Mouse (Mus musculus) kidney, postnatal 0 days (tissue): Measurements from ENCODE around the gene Col4a2. TPM values are rescaled to one million over a fixed set of nuclear protein-coding genes. Genes with fewer than 3 reads are reported as not detected.

ENCODE experiments used
- ATAC-seq: fragments of 200-750 bp; cut with Nextera tagmentation; replicated peaks from 2 replicates; pipeline ENCODE4 v1.8.0; 2017; ENCODE audit warnings: low read depth, moderate number of reproducible peaks, moderate TSS enrichment, moderate library complexity; ENCODE audit not compliant: low FRiP score
- DNase-seq: peaks from one replicate; pipeline ENCODE4 v3.0.0-alpha.2; 2016; ENCODE audit warnings: low spot score
- H3K27ac ChIP-seq: fragments of 300-500 bp; sonication (generic); 2 replicates; pipeline ENCODE4 v1.5.1; 2014; ENCODE audit warnings: mild to moderate bottlenecking
- H3K27me3 ChIP-seq: fragments of 300-500 bp; sonication (generic); 2 replicates; pipeline ENCODE4 v1.6.1; 2014; ENCODE audit warnings: low read length, mixed read lengths; ENCODE audit not compliant: insufficient read depth
- H3K36me3 ChIP-seq: fragments of 300-500 bp; sonication (generic); 2 replicates; pipeline ENCODE4 v1.6.1; 2014; ENCODE audit warnings: low read length, mixed read lengths; ENCODE audit not compliant: insufficient read depth
- H3K4me1 ChIP-seq: fragments of 300-500 bp; sonication (generic); replicated peaks from 2 replicates; pipeline ENCODE4 v1.6.1; 2014; ENCODE audit warnings: antibody characterized with exemption, low read length, mixed read lengths; ENCODE audit not compliant: insufficient read depth
- H3K4me2 ChIP-seq: fragments of 300-500 bp; sonication (generic); 2 replicates; pipeline ENCODE4 v1.6.1; 2014; ENCODE audit warnings: mild to moderate bottlenecking, low read length, moderate library complexity, mixed read lengths
- H3K4me3 ChIP-seq: fragments of 300-500 bp; sonication (generic); replicated peaks from 2 replicates; pipeline ENCODE4 v1.5.1; 2014; ENCODE audit warnings: low read depth, low read length
- H3K9ac ChIP-seq: fragments of 300-500 bp; sonication (generic); 2 replicates; pipeline ENCODE4 v1.6.1; 2014; ENCODE audit warnings: low read depth, low read length
- H3K9me3 ChIP-seq: fragments of 300-500 bp; sonication (generic); replicated peaks from 2 replicates; pipeline ENCODE4 v1.6.1; 2016; ENCODE audit warnings: low read length, inconsistent platforms, mixed read lengths
- CTCF ChIP-seq: IDR thresholded peaks from 2 replicates; pipeline ENCODE4 v1.5.1; 2016; ENCODE audit warnings: antibody characterized with exemption, low read depth, mild to moderate bottlenecking, moderate library complexity
- WGBS: fragments of 180-500 bp; shearing (Covaris S2); extraction: QIAGEN DNeasy Blood & Tissue Kit; methylation state at CpG from one replicate; pipeline ENCODE4 v1.1.7; 2014; 5-methylcytosine and 5-hydroxymethylcytosine counted together
- polyA plus RNA-seq: library from polyadenylated mRNA; unstranded; fragments of >200 nt; fragmentation: Nextera tagmentation; extraction: Ambion mirVana; gene quantifications from 2 replicates; pipeline ENCODE4 v1.2.1, GENCODE M21; 2015

Gene Col4a2
- polyA plus RNA-seq, 1 experiment from 2014 or later = 140 TPM

DNA sequence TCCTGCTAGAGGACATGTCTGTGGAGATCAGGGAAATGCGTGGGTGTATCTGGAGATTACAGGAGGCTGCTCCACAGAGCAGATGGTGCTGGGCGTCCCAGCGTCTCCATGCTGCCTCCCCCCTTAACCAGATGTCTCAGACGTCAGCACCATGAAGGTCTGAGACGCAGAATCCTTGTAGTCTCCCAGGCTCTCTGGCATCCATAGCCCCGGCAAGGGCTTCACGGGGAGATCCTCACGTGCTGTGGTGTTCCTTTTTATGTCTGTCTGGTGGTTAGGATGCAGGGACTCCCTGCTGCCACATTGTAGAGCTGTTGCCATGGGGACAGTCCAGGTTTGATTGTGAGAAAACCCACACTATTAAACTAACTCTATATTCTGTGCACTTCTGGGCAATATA is 101.7 kb downstream of the Col4a2 start:
- TF ChIP-seq CTCF = no peak
- whole genome bisulfite sequencing = 50% methylated on average over 8 of the region's 8 CpGs
- H3K27me3 ChIP-seq = no peaks in the 10 kb centered on the region
- no peaks in the 10 kb centered on the region for H3K9me3 ChIP-seq
- H3K27ac ChIP-seq = no peak overlapping the region
- ATAC-seq = 0 out of 2 replicates have a peak, but pooled peaks have one; percentile 5
- H3K9ac ChIP-seq = no peak overlapping the region
- H3K36me3 ChIP-seq = peaks cover 48% of the 10 kb centered on the region
- H3K4me3 ChIP-seq = no peak overlapping the region
- no peaks in the 10 kb centered on the region for H3K4me1 ChIP-seq
- no peak for DNase-seq
- no peak overlapping the region for H3K4me2 ChIP-seq

DNA sequence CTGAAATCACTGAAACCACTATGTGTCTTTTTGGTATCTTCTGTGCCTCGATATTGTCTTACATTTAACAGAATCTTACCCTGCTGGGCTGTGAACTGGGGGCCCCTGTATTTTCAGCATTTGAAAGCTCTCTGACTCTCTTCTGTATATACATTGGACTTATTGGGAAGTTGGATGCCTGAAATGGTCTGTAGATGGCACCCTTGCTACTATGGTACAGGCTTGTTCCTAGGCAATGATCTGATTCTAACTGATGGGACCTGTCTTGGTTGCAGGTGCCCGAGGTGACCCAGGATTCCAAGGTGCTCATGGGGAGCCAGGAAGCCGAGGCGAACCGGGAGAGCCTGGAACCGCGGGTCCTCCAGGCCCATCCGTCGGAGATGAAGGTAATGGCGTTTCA is 102.5 kb downstream of the Col4a2 start:
- Histone ChIP-seq H3K27ac (no peak overlapping the region), H3K4me1 (no peaks in the 10 kb centered on the region), H3K4me3 (no peak overlapping the region), H3K9me3 (no peaks in the 10 kb centered on the region), H3K9ac (no peak overlapping the region), H3K4me2 (no peak overlapping the region), H3K27me3 (no peaks in the 10 kb centered on the region), H3K36me3 (peaks cover 41% of the 10 kb centered on the region)
- DNase-seq (no peak), ATAC-seq (no peak)
- 90% methylated on average over 10 of the region's 10 CpGs for WGBS
- TF ChIP-seq CTCF = peak; percentile 48; the same call in 1 of the 2 replicates

DNA sequence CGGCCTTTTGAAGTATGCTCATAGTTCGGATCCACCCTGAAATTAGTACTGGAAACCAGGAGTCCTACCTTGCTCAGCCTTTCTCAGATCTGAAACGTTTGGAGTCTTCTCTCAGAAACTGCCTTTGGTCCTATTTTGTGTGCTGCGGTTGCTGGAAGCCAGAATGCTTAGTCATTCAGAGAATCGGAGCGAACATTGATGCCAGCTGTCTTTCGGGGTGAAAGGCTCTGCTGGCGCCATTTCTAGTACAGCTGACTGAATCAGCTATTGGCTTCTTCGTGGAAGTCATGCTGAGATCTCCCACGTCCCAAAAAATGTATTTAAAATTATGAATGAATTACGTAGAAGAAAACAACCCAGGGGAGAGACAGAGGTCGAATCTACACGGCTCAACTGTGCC is 105.2 kb downstream of the Col4a2 start:
- Histone ChIP-seq H3K9ac (no peak overlapping the region), H3K36me3 (peaks cover 46% of the 10 kb centered on the region), H3K27ac (no peak overlapping the region), H3K9me3 (no peaks in the 10 kb centered on the region), H3K4me2 (no peak overlapping the region), H3K4me1 (no peaks in the 10 kb centered on the region), H3K4me3 (no peak overlapping the region), H3K27me3 (no peaks in the 10 kb centered on the region)
- no peak for TF ChIP-seq CTCF
- WGBS = 80% methylated on average over 13 of the region's 13 CpGs
- no peak for ATAC-seq
- no peak for DNase-seq

DNA sequence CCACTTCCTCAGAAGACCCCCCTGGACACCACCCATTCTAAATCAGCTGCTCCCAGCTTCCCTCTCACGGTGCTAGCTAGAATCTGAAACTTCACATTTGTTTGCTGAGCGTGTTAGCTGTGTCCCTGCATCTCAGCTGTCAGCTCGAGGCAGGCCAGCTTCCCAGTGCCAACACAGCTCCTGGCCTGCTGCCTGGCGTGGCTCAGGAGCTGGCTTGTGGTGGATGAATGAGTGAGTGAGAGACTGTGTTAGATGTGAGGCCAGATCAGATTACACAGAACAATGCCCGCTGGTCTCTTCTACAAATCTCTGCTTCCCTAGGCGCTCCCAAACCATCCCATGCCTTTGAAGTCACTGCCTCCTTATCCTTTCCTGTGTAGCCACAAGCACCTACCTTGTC is 106.6 kb downstream of the Col4a2 start:
- Histone ChIP-seq H3K4me2 (no peak overlapping the region), H3K27me3 (no peaks in the 10 kb centered on the region), H3K4me3 (no peak overlapping the region), H3K4me1 (no peaks in the 10 kb centered on the region), H3K9me3 (no peaks in the 10 kb centered on the region), H3K9ac (no peak overlapping the region), H3K27ac (no peak overlapping the region), H3K36me3 (peaks cover 55% of the 10 kb centered on the region)
- 0 out of 2 replicates have a peak, but pooled peaks have one; percentile 11 for ATAC-seq
- DNase-seq = no peak
- no peak for TF ChIP-seq CTCF
- 42% methylated on average over 6 of the region's 6 CpGs for WGBS

DNA sequence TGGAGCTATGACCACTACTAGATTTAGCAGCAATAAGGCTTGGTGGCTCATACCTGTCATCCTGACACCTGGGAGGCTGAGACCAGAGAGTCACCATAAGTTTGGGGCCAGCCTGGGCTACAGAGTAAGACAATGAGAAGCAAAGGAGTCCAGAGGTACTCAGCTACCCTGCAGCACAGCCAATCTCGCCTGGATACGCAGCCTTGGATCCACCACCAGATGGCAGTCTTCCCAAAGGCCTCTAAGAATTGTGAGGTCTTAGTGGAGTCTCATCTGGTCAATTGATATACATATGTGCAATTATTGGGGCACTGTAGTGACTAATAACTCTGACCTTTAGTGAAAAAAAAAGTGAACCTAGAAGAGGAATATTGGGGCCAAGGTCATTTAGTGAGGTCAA is 107.0 kb downstream of the Col4a2 start:
- WGBS = 19% methylated on average over 2 of the region's 2 CpGs
- Histone ChIP-seq H3K9me3 (no peaks in the 10 kb centered on the region), H3K4me2 (no peak overlapping the region), H3K27me3 (no peaks in the 10 kb centered on the region), H3K9ac (no peak overlapping the region), H3K36me3 (peaks cover 58% of the 10 kb centered on the region), H3K4me3 (no peak overlapping the region), H3K4me1 (no peaks in the 10 kb centered on the region), H3K27ac (no peak overlapping the region)
- TF ChIP-seq CTCF = peak; percentile 85
- DNase-seq (peak; percentile 76), ATAC-seq (peak; percentile 15; the same call in 1 of the 2 replicates)

DNA sequence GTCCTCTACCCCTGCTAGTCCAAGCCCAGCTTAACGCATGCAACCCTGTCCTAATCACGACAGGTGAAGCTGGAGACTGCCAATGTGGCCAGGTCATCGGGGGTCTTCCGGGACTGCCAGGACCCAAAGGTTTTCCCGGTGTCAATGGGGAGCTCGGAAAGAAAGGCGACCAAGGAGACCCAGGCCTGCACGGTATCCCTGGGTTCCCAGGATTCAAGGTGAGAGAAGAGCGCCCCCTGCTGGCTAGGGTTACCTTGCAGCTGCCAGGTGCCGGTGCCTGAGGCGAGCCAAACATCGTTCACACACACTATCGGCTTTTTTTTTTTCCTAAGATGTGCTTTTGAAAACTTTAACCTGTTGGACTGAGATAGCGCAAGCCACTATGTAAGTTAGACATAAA is 108.5 kb downstream of the Col4a2 start:
- no peak for ATAC-seq
- Histone ChIP-seq H3K4me1 (no peaks in the 10 kb centered on the region), H3K27ac (no peak overlapping the region), H3K9ac (no peak overlapping the region), H3K4me2 (no peak overlapping the region), H3K27me3 (no peaks in the 10 kb centered on the region), H3K4me3 (no peak overlapping the region), H3K9me3 (no peaks in the 10 kb centered on the region), H3K36me3 (peaks cover 58% of the 10 kb centered on the region)
- peak; percentile 51 for DNase-seq
- 54% methylated on average over 14 of the region's 14 CpGs for WGBS
- TF ChIP-seq CTCF = peak; percentile 78

DNA sequence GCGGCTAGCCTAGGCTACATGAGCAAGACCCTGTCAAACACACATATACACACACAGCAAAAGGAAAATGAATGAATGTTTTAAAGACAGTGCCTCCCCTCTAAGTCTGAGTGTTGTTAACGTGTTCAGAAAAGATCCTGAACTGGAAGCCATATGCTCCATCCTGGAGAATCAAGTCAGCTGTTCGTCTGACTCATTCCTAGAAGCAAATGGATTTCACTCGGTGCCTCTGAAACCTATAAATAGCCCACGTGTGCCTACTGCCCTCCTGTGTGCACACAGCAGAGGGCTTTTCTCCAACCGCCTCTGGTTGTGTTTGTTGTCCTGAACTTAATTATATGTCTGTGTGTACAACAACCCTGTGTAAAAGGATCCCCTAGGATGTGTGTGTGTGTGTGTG is 109.4 kb downstream of the Col4a2 start:
- H3K27me3 ChIP-seq = no peaks in the 10 kb centered on the region
- WGBS = 82% methylated on average over 6 of the region's 6 CpGs

More for the DNA sequence above, 109.4 kb downstream of the Col4a2 start:
- H3K36me3 ChIP-seq = peaks cover 58% of the 10 kb centered on the region
- H3K9ac ChIP-seq = no peak overlapping the region
- ATAC-seq (no peak), DNase-seq (no peak)
- no peak overlapping the region for H3K27ac ChIP-seq
- no peaks in the 10 kb centered on the region for H3K4me1 ChIP-seq
- no peaks in the 10 kb centered on the region for H3K9me3 ChIP-seq
- TF ChIP-seq CTCF = no peak
- H3K4me3 ChIP-seq = no peak overlapping the region
- no peak overlapping the region for H3K4me2 ChIP-seq
